Mouse (Mus musculus) thymus, adult 2 months (tissue): Measurements from ENCODE around the gene Bok.

Experiments
- CTCF ChIP-seq: fragments of 200-500 bp; IDR thresholded peaks from 2 replicates; pipeline ENCODE4 v1.5.1; 2012; ENCODE audit warnings: mild to moderate bottlenecking, control low read depth, low read length, moderate library complexity, borderline replicate concordance; ENCODE audit not compliant: control insufficient read depth, poor library complexity, insufficient read depth; ENCODE audit errors: extremely low read depth
- POLR2A ChIP-seq: fragments of 200-500 bp; IDR thresholded peaks from 2 replicates; pipeline ENCODE4 v1.6.1; 2012; ENCODE audit warnings: mild to moderate bottlenecking, low read length, control low read depth, moderate library complexity; ENCODE audit not compliant: control insufficient read depth, poor library complexity, insufficient read depth; ENCODE audit errors: extremely low read depth

GRCm38 (mm10) chr1:93693943-93694342 is 8.5 kb downstream of the Bok start:
- TF ChIP-seq POLR2A: no peak
- no peak for TF ChIP-seq CTCF
